Mouse (Mus musculus) hindbrain, embryonic 13.5 days (tissue): ENCODE measurements around the gene Gpatch1. TPM values are rescaled to one million over a fixed set of nuclear protein-coding genes. Genes with fewer than 3 reads are reported as not detected.
"Not testable (repeated sequence)": the region's sequence is repeated elsewhere in the genome, so short reads cannot be mapped to it uniquely, and the experiment has no call there.

Experiments
- ATAC-seq: fragments of 200-750 bp; cut with Nextera tagmentation; 2 replicates; pipeline ENCODE4 v1.8.0; 2017; ENCODE audit warnings: moderate TSS enrichment; ENCODE audit not compliant: low FRiP score
- H3K27ac ChIP-seq: fragments of 300-500 bp; sonication (generic); 2 replicates; pipeline ENCODE4 v1.5.1; 2015; ENCODE audit warnings: inconsistent platforms, mild to moderate bottlenecking, moderate library complexity
- H3K27me3 ChIP-seq: fragments of 300-500 bp; sonication (generic); 2 replicates; pipeline ENCODE4 v1.6.1; 2015; ENCODE audit warnings: mild to moderate bottlenecking, inconsistent platforms
- H3K36me3 ChIP-seq: fragments of 300-500 bp; sonication (generic); 2 replicates; pipeline ENCODE4 v1.6.1; 2015; ENCODE audit warnings: mild to moderate bottlenecking, inconsistent platforms
- H3K4me1 ChIP-seq: fragments of 300-500 bp; sonication (generic); replicated peaks from 2 replicates; pipeline ENCODE4 v1.6.1; 2015; ENCODE audit warnings: inconsistent platforms
- H3K4me2 ChIP-seq: fragments of 300-500 bp; sonication (generic); 2 replicates; pipeline ENCODE4 v1.6.1; 2015; ENCODE audit warnings: inconsistent platforms, mild to moderate bottlenecking, moderate library complexity
- H3K4me3 ChIP-seq: fragments of 300-500 bp; sonication (generic); 2 replicates; pipeline ENCODE4 v1.5.1; 2015; ENCODE audit warnings: mild to moderate bottlenecking, inconsistent platforms
- H3K9ac ChIP-seq: fragments of 300-500 bp; sonication (generic); 2 replicates; pipeline ENCODE4 v1.6.1; 2015; ENCODE audit warnings: mild to moderate bottlenecking, inconsistent platforms
- H3K9me3 ChIP-seq: fragments of 300-500 bp; sonication (generic); 2 replicates; pipeline ENCODE4 v1.6.1; 2016; ENCODE audit warnings: inconsistent platforms
- WGBS: fragments of 180-500 bp; shearing (Covaris S2); methylation state at CpG from one replicate; pipeline ENCODE4 v1.1.7; 2015; 5-methylcytosine and 5-hydroxymethylcytosine counted together
- polyA plus RNA-seq: library from polyadenylated mRNA; unstranded; fragments of >200 nt; fragmentation: Nextera tagmentation; extraction: Ambion mirVana; gene quantifications from 2 replicates; pipeline ENCODE4 v1.2.1, GENCODE M21; 2015

Gpatch1 gene
- polyA plus RNA-seq, 1 experiment from 2014 or later = 20.7 TPM

- Histone ChIP-seq H3K27me3 (0 out of 2 replicates have a peak, but pooled peaks cover 3% of the 10 kb centered on the region), H3K27ac (no peak overlapping the region), H3K36me3 (no peaks in the 10 kb centered on the region), H3K4me2 (no peak overlapping the region), H3K4me3 (no peak overlapping the region), H3K4me1 (peaks cover 7% of the 10 kb centered on the region; the same call in 1 of the 2 replicates), H3K9ac (no peak overlapping the region), H3K9me3 (no peaks in the 10 kb centered on the region)
- ATAC-seq = no peak
- WGBS = 12% methylated on average over 7 of the region's 7 CpGs
Measured at GRCm38 (mm10) chr7:35264746-35265145, 53.5 kb downstream of the Gpatch1 start.

GRCm38 (mm10) chr7:35263595-35264489 lies 54.4 kb downstream of the Gpatch1 start:
- no peak overlapping the region for H3K4me3 ChIP-seq
- no peak overlapping the region for H3K4me2 ChIP-seq
- no peak overlapping the region for H3K27ac ChIP-seq
- 0 out of 2 replicates have a peak, but pooled peaks cover 3% of the 10 kb centered on the region for H3K27me3 ChIP-seq
- 88% methylated on average over 15 of the region's 15 CpGs for WGBS
- H3K9me3 ChIP-seq = no peaks in the 10 kb centered on the region
- no peaks in the 10 kb centered on the region for H3K36me3 ChIP-seq
- no peak overlapping the region for H3K9ac ChIP-seq
- no peaks in the 10 kb centered on the region for H3K4me1 ChIP-seq
- ATAC-seq = no peak

- 96% methylated on average over 8 of the region's 8 CpGs for WGBS
- Histone ChIP-seq H3K9me3 (no peaks in the 10 kb centered on the region), H3K27me3 (0 out of 2 replicates have a peak, but pooled peaks cover 3% of the 10 kb centered on the region), H3K4me3 (no peak overlapping the region), H3K36me3 (no peaks in the 10 kb centered on the region), H3K27ac (no peak overlapping the region), H3K9ac (no peak overlapping the region), H3K4me2 (no peak overlapping the region), H3K4me1 (peaks cover 2% of the 10 kb centered on the region; the same call in 1 of the 2 replicates)
- ATAC-seq = no peak
Measured at GRCm38 (mm10) chr7:35259384-35259783, 58.9 kb downstream of the Gpatch1 start.

- Histone ChIP-seq H3K4me1 (peaks cover 2% of the 10 kb centered on the region; the same call in 1 of the 2 replicates), H3K9me3 (no peaks in the 10 kb centered on the region), H3K27ac (no peak overlapping the region), H3K36me3 (no peaks in the 10 kb centered on the region), H3K4me2 (no peak overlapping the region), H3K4me3 (no peak overlapping the region), H3K27me3 (0 out of 2 replicates have a peak, but pooled peaks cover 3% of the 10 kb centered on the region), H3K9ac (no peak overlapping the region)
- ATAC-seq = no peak
- WGBS = 60% methylated on average over 7 of the region's 7 CpGs
Measured at GRCm38 (mm10) chr7:35258294-35258693, 59.9 kb downstream of the Gpatch1 start.

GRCm38 (mm10) chr7:35252041-35252558 lies 66.1 kb downstream of the Gpatch1 start:
- ATAC-seq = peak; percentile 77
- Histone ChIP-seq H3K9me3 (no peaks in the 10 kb centered on the region), H3K4me3 (peak overlapping the region; percentile 24; the same call in 1 of the 2 replicates), H3K9ac (no peak overlapping the region; the same call in 1 of the 2 replicates), H3K4me1 (peaks cover 5% of the 10 kb centered on the region; the same call in 1 of the 2 replicates), H3K36me3 (no peaks in the 10 kb centered on the region), H3K4me2 (peak overlapping the region; percentile 50), H3K27ac (peak overlapping the region; percentile 26; the same call in 1 of the 2 replicates), H3K27me3 (no peaks in the 10 kb centered on the region)
- WGBS = 7% methylated on average over 13 of the region's 13 CpGs

GRCm38 (mm10) chr7:35237935-35238334 lies 80.3 kb downstream of the Gpatch1 start:
- H3K27me3 ChIP-seq, H3K9me3 ChIP-seq, H3K9ac ChIP-seq, H3K4me2 ChIP-seq, H3K36me3 ChIP-seq, ATAC-seq, H3K4me3 ChIP-seq, H3K27ac ChIP-seq: not testable (repeated sequence)
- 75% methylated on average over 3 of the region's 3 CpGs for WGBS
- peaks cover 15% of the 10 kb centered on the region for H3K4me1 ChIP-seq

- H3K27ac ChIP-seq = peak overlapping the region; percentile 83
- no peaks in the 10 kb centered on the region; the same call in 1 of the 2 replicates for H3K9me3 ChIP-seq
- 16% methylated on average over 9 of the region's 9 CpGs for WGBS
- H3K4me3 ChIP-seq = peak overlapping the region; percentile 58
- ATAC-seq = peak; percentile 79
- H3K4me1 ChIP-seq = peaks cover 15% of the 10 kb centered on the region
- H3K4me2 ChIP-seq = peak overlapping the region; percentile 60
- H3K27me3 ChIP-seq = no peaks in the 10 kb centered on the region
- H3K9ac ChIP-seq = peak overlapping the region; percentile 70
- no peaks in the 10 kb centered on the region for H3K36me3 ChIP-seq
Measured at GRCm38 (mm10) chr7:35235308-35235707, 82.9 kb downstream of the Gpatch1 start.

- Histone ChIP-seq H3K36me3 (no peaks in the 10 kb centered on the region), H3K27ac (peak overlapping the region; percentile 95), H3K9me3 (no peaks in the 10 kb centered on the region; the same call in 1 of the 2 replicates), H3K4me3 (peak overlapping the region; percentile 58), H3K4me2 (peak overlapping the region; percentile 52), H3K4me1 (peaks cover 15% of the 10 kb centered on the region), H3K9ac (peak overlapping the region; percentile 74), H3K27me3 (no peaks in the 10 kb centered on the region)
- under 1% methylated on average over 45 of the region's 45 CpGs for WGBS
- peak; percentile 92 for ATAC-seq
Measured at GRCm38 (mm10) chr7:35234361-35235245, 83.6 kb downstream of the Gpatch1 start.

GRCm38 (mm10) chr7:35233861-35234260 lies 84.4 kb downstream of the Gpatch1 start:
- peak overlapping the region; percentile 95 for H3K27ac ChIP-seq
- H3K4me1 ChIP-seq = peaks cover 15% of the 10 kb centered on the region
- H3K4me3 ChIP-seq = peak overlapping the region; percentile 58
- no peaks in the 10 kb centered on the region; the same call in 1 of the 2 replicates for H3K9me3 ChIP-seq
- WGBS = 44% methylated on average over 12 of the region's 12 CpGs
- no peak for ATAC-seq
- no peaks in the 10 kb centered on the region for H3K27me3 ChIP-seq
- peak overlapping the region; percentile 52 for H3K4me2 ChIP-seq
- H3K9ac ChIP-seq = peak overlapping the region; percentile 74
- no peaks in the 10 kb centered on the region for H3K36me3 ChIP-seq

GRCm38 (mm10) chr7:35232796-35233455 lies 85.3 kb downstream of the Gpatch1 start:
- Histone ChIP-seq H3K27me3 (no peaks in the 10 kb centered on the region), H3K36me3 (no peaks in the 10 kb centered on the region), H3K4me3 (no peak overlapping the region), H3K4me2 (no peak overlapping the region), H3K9ac (no peak overlapping the region), H3K9me3 (no peaks in the 10 kb centered on the region; the same call in 1 of the 2 replicates), H3K4me1 (peaks cover 15% of the 10 kb centered on the region), H3K27ac (no peak overlapping the region)
- no peak for ATAC-seq
- 36% methylated on average over 13 of the region's 13 CpGs for WGBS

GRCm38 (mm10) chr7:35230333-35230732 lies 87.9 kb downstream of the Gpatch1 start:
- WGBS = 76% methylated on average over 3 of the region's 3 CpGs
- no peak for ATAC-seq

More at GRCm38 (mm10) chr7:35230333-35230732, 87.9 kb downstream of the Gpatch1 start:
- no peaks in the 10 kb centered on the region; the same call in 1 of the 2 replicates for H3K9me3 ChIP-seq
- H3K9ac ChIP-seq = no peak overlapping the region
- H3K4me2 ChIP-seq = no peak overlapping the region
- peaks cover 9% of the 10 kb centered on the region; the same call in 1 of the 2 replicates for H3K4me1 ChIP-seq
- no peaks in the 10 kb centered on the region for H3K36me3 ChIP-seq
- no peaks in the 10 kb centered on the region for H3K27me3 ChIP-seq
- H3K4me3 ChIP-seq = no peak overlapping the region
- H3K27ac ChIP-seq = no peak overlapping the region
